Mouse (Mus musculus) liver, adult 2 months (tissue): ENCODE data around the gene Cnn2.

Experiments
- CTCF ChIP-seq: fragments of 200-500 bp; IDR thresholded peaks from 2 replicates; pipeline ENCODE4 v1.5.1; 2011; ENCODE audit warnings: low read depth, low read length, control low read depth
- POLR2A ChIP-seq: fragments of 200-500 bp; IDR thresholded peaks from 2 replicates; pipeline ENCODE4 v1.6.1; 2011; ENCODE audit warnings: low read length, control low read depth; ENCODE audit not compliant: insufficient read depth; ENCODE audit errors: extremely low read depth

GRCm38 (mm10) chr10:80011740-80012139 is 23.4 kb downstream of the Cnn2 start:
- TF ChIP-seq CTCF (no peak), POLR2A (no peak)
